Comparison of ENCODE assay signal across 18 mouse cellular contexts in the genomic region with DNA sequence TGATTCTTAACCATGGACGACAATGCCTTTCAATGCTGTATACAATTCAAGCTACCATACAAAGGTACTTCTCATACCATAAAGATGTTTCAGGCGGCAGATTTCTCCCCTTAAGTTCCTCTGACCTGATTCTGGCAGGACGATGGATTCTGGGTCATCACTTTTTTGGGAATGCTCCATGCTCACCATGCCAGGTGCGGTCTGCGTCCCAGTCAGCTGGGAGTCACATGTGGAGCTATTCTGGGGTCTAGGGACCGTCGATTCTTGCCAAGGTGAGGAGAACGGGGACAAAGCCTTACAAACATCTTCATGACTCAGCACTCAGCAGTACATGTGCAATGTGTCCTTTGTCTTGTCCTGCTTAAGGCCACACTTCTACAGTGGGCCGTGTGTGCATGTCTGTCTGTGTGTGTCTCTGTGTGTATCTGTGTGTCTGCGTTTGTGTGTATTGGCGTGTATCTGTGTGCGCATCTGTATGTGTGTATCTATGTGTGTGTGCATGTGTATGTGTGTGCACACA. TPM values are rescaled to one million over a fixed set of nuclear protein-coding genes. Genes with fewer than 3 reads are reported as not detected.
"Had no signal": no experiment of that assay in that cellular context is flagged by ENCODE, and none has a peak within 500 bp of the region (broad histone marks: within the 10 kb centered on the region; RNA-seq: fewer than 3 reads in every experiment).

No protein-coding gene starts in this region.

- H3K4me3 ChIP-seq: limb, embryonic 13.5 days; midbrain, embryonic 13.5 days; stomach, embryonic 15.5 days had no signal

- ATAC-seq: midbrain, embryonic 13.5 days had no signal

- H3K9ac ChIP-seq: limb, embryonic 13.5 days; liver, embryonic 14.5 days; midbrain, embryonic 13.5 days; stomach, embryonic 15.5 days had no signal

- H3K4me1 ChIP-seq: limb, embryonic 13.5 days; midbrain, embryonic 13.5 days had no signal

- H3K9me3 ChIP-seq: limb, embryonic 13.5 days; midbrain, embryonic 13.5 days; stomach, embryonic 15.5 days had no signal

- DNase-seq: kidney, postnatal 36 days; layer of hippocampus, adult 9-11 months; layer of hippocampus, postnatal 36 days; left cerebral cortex, postnatal 4 days; lung, adult 18-20 months; right cerebral cortex, postnatal 14 days; thymus, adult 2 months; thymus, postnatal 25 days had no signal

- H3K27me3 ChIP-seq: midbrain, embryonic 13.5 days; stomach, embryonic 15.5 days had no signal

- H3K36me3 ChIP-seq: limb, embryonic 13.5 days; midbrain, embryonic 13.5 days; stomach, embryonic 15.5 days had no signal

- H3K4me2 ChIP-seq: limb, embryonic 13.5 days; midbrain, embryonic 13.5 days; stomach, embryonic 15.5 days had no signal

- H3K27ac ChIP-seq: kidney, postnatal 0 days; limb, embryonic 13.5 days; liver, embryonic 14.5 days; midbrain, embryonic 13.5 days; stomach, embryonic 15.5 days had no signal

RNA-seq across cellular contexts. Expression of a gene that starts 48.7 kb away (rescaled TPM):
- total RNA-seq: left cerebral cortex, adult 8-10 months; left cerebral cortex, postnatal 4 days; megakaryocyte progenitor cell, adult 5-6 weeks; midbrain, postnatal 0 days had no signal
- polyA plus RNA-seq: kidney, postnatal 0 days; limb, embryonic 13.5 days; lung, embryonic 16.5 days; neural tube, embryonic 14.5 days had no signal
